In genomic region chr7:142506501-142506900, GRCm38 (mm10) we compare ENCODE assay signal across 11 mouse cellular contexts. TPM values are rescaled to one million over a fixed set of nuclear protein-coding genes. Genes with fewer than 3 reads are reported as not detected.
DNase-seq lines count a peak whose midpoint lies in the region; ATAC-seq and TF ChIP-seq lines count a peak whose summit lies in the region.
"Had no signal": no experiment of that assay in that cellular context is flagged by ENCODE, and none has a peak within 500 bp of the region (broad histone marks: within the 10 kb centered on the region; RNA-seq: fewer than 3 reads in every experiment).

No protein-coding gene starts in this region.

- 40% methylated on average over 4 of the region's 4 CpGs for WGBS in kidney, embryonic 15.5 days
- whole genome bisulfite sequencing in embryonic facial prominence, embryonic 15.5 days = 46% methylated on average over 4 of the region's 4 CpGs
- 27% methylated on average over 4 of the region's 4 CpGs for WGBS in intestine, postnatal 0 days
- 34% methylated on average over 4 of the region's 4 CpGs for WGBS in neural tube, embryonic 12.5 days

- no peaks in the 10 kb centered on the region for H3K9me3 ChIP-seq in kidney, embryonic 15.5 days (replicated peaks)
- H3K9me3 ChIP-seq in embryonic facial prominence, embryonic 15.5 days (replicated peaks) = no peaks in the 10 kb centered on the region
- H3K9me3 ChIP-seq in intestine, postnatal 0 days (ENCODE audit: control insufficient read depth) = no peaks in the 10 kb centered on the region
- no peaks in the 10 kb centered on the region for H3K9me3 ChIP-seq in neural tube, embryonic 12.5 days

- no peak for TF ChIP-seq CTCF in intestine, postnatal 0 days (IDR thresholded peaks at IDR 0.05; ENCODE audit: low read depth)

- no peak overlapping the region for H3K4me2 ChIP-seq in kidney, embryonic 15.5 days
- no peak overlapping the region for H3K4me2 ChIP-seq in embryonic facial prominence, embryonic 15.5 days (replicated peaks)
- no peak overlapping the region for H3K4me2 ChIP-seq in intestine, postnatal 0 days (replicated peaks; ENCODE audit: low read depth)
- no peak overlapping the region for H3K4me2 ChIP-seq in neural tube, embryonic 12.5 days (replicated peaks)

- DNase-seq in kidney, postnatal 10 days = no peak
- no peak for DNase-seq in layer of hippocampus, postnatal 14 days (ENCODE audit: low spot score in 2 of 2)
- no peak for DNase-seq in T-cell, adult 2 months (ENCODE audit: low spot score)
- no peak for DNase-seq in natural killer cell, adult 2 months (ENCODE audit: low spot score in 2 of 2)
- DNase-seq: adrenal gland, adult 8-10 months; cerebellum, adult 9-10 months; kidney, adult 9 months had no signal

- no peaks in the 10 kb centered on the region for H3K36me3 ChIP-seq in kidney, embryonic 15.5 days
- H3K36me3 ChIP-seq in embryonic facial prominence, embryonic 15.5 days = no peaks in the 10 kb centered on the region
- H3K36me3 ChIP-seq in intestine, postnatal 0 days (ENCODE audit: control insufficient read depth, insufficient read depth) = no peaks in the 10 kb centered on the region
- no peaks in the 10 kb centered on the region for H3K36me3 ChIP-seq in neural tube, embryonic 12.5 days

- H3K4me3 ChIP-seq in kidney, embryonic 15.5 days (replicated peaks) = no peak overlapping the region
- H3K4me3 ChIP-seq in embryonic facial prominence, embryonic 15.5 days (replicated peaks) = no peak overlapping the region
- H3K4me3 ChIP-seq in intestine, postnatal 0 days (ENCODE audit: low read depth, low read length) = no peak overlapping the region
- no peak overlapping the region for H3K4me3 ChIP-seq in neural tube, embryonic 12.5 days

- peaks cover 65% of the 10 kb centered on the region for H3K4me1 ChIP-seq in kidney, embryonic 15.5 days
- H3K4me1 ChIP-seq in embryonic facial prominence, embryonic 15.5 days = peaks cover 50% of the 10 kb centered on the region
- H3K4me1 ChIP-seq in intestine, postnatal 0 days (replicated peaks; ENCODE audit: control insufficient read depth, insufficient read depth, low read length) = no peaks in the 10 kb centered on the region; the same call in 1 of the 2 replicates
- peaks cover 34% of the 10 kb centered on the region for H3K4me1 ChIP-seq in neural tube, embryonic 12.5 days

- H3K9ac ChIP-seq in kidney, embryonic 15.5 days = no peak overlapping the region
- H3K9ac ChIP-seq in embryonic facial prominence, embryonic 15.5 days = no peak overlapping the region
- no peak overlapping the region for H3K9ac ChIP-seq in intestine, postnatal 0 days (ENCODE audit: low read depth, low read length)
- H3K9ac ChIP-seq in neural tube, embryonic 12.5 days = no peak overlapping the region

- peak overlapping the region; percentile 27; the same call in 1 of the 2 replicates for H3K27ac ChIP-seq in kidney, embryonic 15.5 days
- peak overlapping the region; percentile 31; the same call in 1 of the 2 replicates for H3K27ac ChIP-seq in embryonic facial prominence, embryonic 15.5 days (replicated peaks)
- H3K27ac ChIP-seq in intestine, postnatal 0 days (ENCODE audit: low read depth, low read length) = no peak overlapping the region
- peak overlapping the region; percentile 7; the same call in 1 of the 2 replicates for H3K27ac ChIP-seq in neural tube, embryonic 12.5 days

- ATAC-seq in kidney, embryonic 15.5 days (replicated peaks; ENCODE audit: low FRiP score) = peak; percentile 15; the same call in 1 of the 2 replicates
- ATAC-seq in embryonic facial prominence, embryonic 15.5 days (ENCODE audit: insufficient number of reproducible peaks, low FRiP score, low TSS enrichment, low read depth) = no peak
- ATAC-seq in intestine, postnatal 0 days = peak; percentile 62
- ATAC-seq in neural tube, embryonic 12.5 days (ENCODE audit: low FRiP score, low read depth) = 0 out of 2 replicates have a peak, but pooled peaks have one; percentile 39

- no peaks in the 10 kb centered on the region; the same call in 1 of the 2 replicates for H3K27me3 ChIP-seq in kidney, embryonic 15.5 days
- no peaks in the 10 kb centered on the region for H3K27me3 ChIP-seq in embryonic facial prominence, embryonic 15.5 days
- H3K27me3 ChIP-seq in intestine, postnatal 0 days (replicated peaks; ENCODE audit: control insufficient read depth, insufficient read depth, low read length) = no peaks in the 10 kb centered on the region
- peaks cover 38% of the 10 kb centered on the region for H3K27me3 ChIP-seq in neural tube, embryonic 12.5 days (replicated peaks)

RNA-seq across cellular contexts. Expression of gene Tnnt3, which starts 7.9 kb away (rescaled TPM):
- 23.5 and 46.2 TPM in 2 replicates for polyA plus RNA-seq in kidney, embryonic 15.5 days (2015; fragmentation: Nextera tagmentation; extraction: Ambion mirVana)
- polyA plus RNA-seq in embryonic facial prominence, embryonic 15.5 days (2015; fragmentation: Nextera tagmentation; extraction: Ambion mirVana) = 167 and 228 TPM in 2 replicates
- 3.0 TPM in 2 replicates for polyA plus RNA-seq in intestine, postnatal 0 days (2015; fragmentation: Nextera tagmentation; extraction: Ambion mirVana)
- polyA plus RNA-seq in neural tube, embryonic 12.5 days (2016; fragmentation: Nextera tagmentation; extraction: Ambion mirVana) = 5.7 and 8.7 TPM in 2 replicates
- total RNA-seq in layer of hippocampus, postnatal 14 days (2021) = under 1 TPM; 0.92 to 0.95 TPM

RNA-seq across cellular contexts. Expression of gene Mrpl23, which starts 26.0 kb away (rescaled TPM):
- polyA plus RNA-seq in kidney, embryonic 15.5 days (2015; fragmentation: Nextera tagmentation; extraction: Ambion mirVana) = 25.8 and 26.8 TPM in 2 replicates
- 28.5 and 32.7 TPM in 2 replicates for polyA plus RNA-seq in embryonic facial prominence, embryonic 15.5 days (2015; fragmentation: Nextera tagmentation; extraction: Ambion mirVana)
- 26.7 and 33.0 TPM in 2 replicates for polyA plus RNA-seq in intestine, postnatal 0 days (2015; fragmentation: Nextera tagmentation; extraction: Ambion mirVana)
- polyA plus RNA-seq in neural tube, embryonic 12.5 days (2016; fragmentation: Nextera tagmentation; extraction: Ambion mirVana) = 13.5 and 14.7 TPM in 2 replicates
- 1 to 10 TPM; 4.2 to 5.1 TPM for total RNA-seq in layer of hippocampus, postnatal 14 days (2021)

RNA-seq across cellular contexts. Expression of gene Lsp1, which starts 45.9 kb away (rescaled TPM):
- 115 and 139 TPM in 2 replicates for polyA plus RNA-seq in kidney, embryonic 15.5 days (2015; fragmentation: Nextera tagmentation; extraction: Ambion mirVana)
- polyA plus RNA-seq in embryonic facial prominence, embryonic 15.5 days (2015; fragmentation: Nextera tagmentation; extraction: Ambion mirVana) = 49.3 and 58.9 TPM in 2 replicates
- polyA plus RNA-seq in intestine, postnatal 0 days (2015; fragmentation: Nextera tagmentation; extraction: Ambion mirVana) = 55.2 and 61.8 TPM in 2 replicates
- 15.6 and 18.4 TPM in 2 replicates for polyA plus RNA-seq in neural tube, embryonic 12.5 days (2016; fragmentation: Nextera tagmentation; extraction: Ambion mirVana)
- total RNA-seq in layer of hippocampus, postnatal 14 days (2021) = 1 to 10 TPM; 4.2 to 4.7 TPM
